Mouse (Mus musculus) limb, embryonic 13.5 days (tissue): ENCODE measurements at regions not wholly inside any gene's neighbourhood (a gene's known extent, or its start where the extent isn't known, plus 50 kb on each side); places are given as distances from the start of the nearest gene placed in this dataset.

Experiments used
- ATAC-seq: fragments of 200-750 bp; cut with Nextera tagmentation; 2 replicates; pipeline ENCODE4 v1.8.0; 2017; ENCODE audit warnings: low read depth, moderate number of reproducible peaks, moderate TSS enrichment; ENCODE audit not compliant: low FRiP score
- H3K27ac ChIP-seq: fragments of 300-500 bp; sonication (generic); 2 replicates; pipeline ENCODE4 v1.5.1; 2015; ENCODE audit warnings: inconsistent platforms, mild to moderate bottlenecking, moderate library complexity
- H3K27me3 ChIP-seq: fragments of 300-500 bp; sonication (generic); 2 replicates; pipeline ENCODE4 v1.6.1; 2015; ENCODE audit warnings: mild to moderate bottlenecking, inconsistent platforms
- H3K36me3 ChIP-seq: fragments of 300-500 bp; sonication (generic); 2 replicates; pipeline ENCODE4 v1.6.1; 2015; ENCODE audit warnings: inconsistent platforms, mild to moderate bottlenecking, moderate library complexity
- H3K4me1 ChIP-seq: fragments of 300-500 bp; sonication (generic); 2 replicates; pipeline ENCODE4 v1.6.1; 2015; ENCODE audit warnings: inconsistent platforms
- H3K4me2 ChIP-seq: fragments of 300-500 bp; sonication (generic); replicated peaks from 2 replicates; pipeline ENCODE4 v1.6.1; 2015; ENCODE audit warnings: inconsistent platforms, mild to moderate bottlenecking, moderate library complexity
- H3K4me3 ChIP-seq: fragments of 300-500 bp; sonication (generic); 2 replicates; pipeline ENCODE4 v1.5.1; 2015; ENCODE audit warnings: moderate library complexity, mild to moderate bottlenecking, inconsistent platforms
- H3K9ac ChIP-seq: fragments of 300-500 bp; sonication (generic); 2 replicates; pipeline ENCODE4 v1.6.1; 2015; ENCODE audit warnings: mild to moderate bottlenecking, inconsistent platforms
- H3K9me3 ChIP-seq: fragments of 300-500 bp; sonication (generic); 2 replicates; pipeline ENCODE4 v1.6.1; 2016; ENCODE audit warnings: inconsistent platforms
- WGBS: fragments of 180-500 bp; shearing (Covaris S2); methylation state at CpG from one replicate; pipeline ENCODE4 v1.1.7; 2015; 5-methylcytosine and 5-hydroxymethylcytosine counted together

GRCm38 (mm10) chr4:33552856-33553255, 242.7 kb downstream of the Rngtt start:
- no peak for ATAC-seq
- 42% methylated on average over 9 of the region's 9 CpGs for WGBS
- Histone ChIP-seq H3K9me3 (no peaks in the 10 kb centered on the region), H3K4me3 (no peak overlapping the region), H3K27ac (no peak overlapping the region), H3K27me3 (peaks cover 12% of the 10 kb centered on the region; the same call in 1 of the 2 replicates), H3K36me3 (no peaks in the 10 kb centered on the region), H3K9ac (no peak overlapping the region), H3K4me2 (peak overlapping the region; percentile 30), H3K4me1 (peaks cover 26% of the 10 kb centered on the region)

- Histone ChIP-seq H3K36me3 (no peaks in the 10 kb centered on the region), H3K9me3 (no peaks in the 10 kb centered on the region), H3K27me3 (peaks cover 12% of the 10 kb centered on the region; the same call in 1 of the 2 replicates), H3K4me2 (no peak overlapping the region), H3K9ac (no peak overlapping the region), H3K4me1 (peaks cover 26% of the 10 kb centered on the region), H3K4me3 (no peak overlapping the region), H3K27ac (no peak overlapping the region)
- WGBS = 36% methylated on average over 6 of the region's 6 CpGs
- ATAC-seq = no peak
These were observed 244.5 kb downstream of the Rngtt start for GRCm38 (mm10) chr4:33554606-33555005.

- peaks cover 12% of the 10 kb centered on the region; the same call in 1 of the 2 replicates for H3K27me3 ChIP-seq
- peak overlapping the region; percentile 31 for H3K4me2 ChIP-seq
- H3K4me3 ChIP-seq = no peak overlapping the region
- no peaks in the 10 kb centered on the region for H3K36me3 ChIP-seq
- H3K9ac ChIP-seq = no peak overlapping the region; the same call in 1 of the 2 replicates
- WGBS = 12% methylated on average over 14 of the region's 14 CpGs
- H3K27ac ChIP-seq = no peak overlapping the region
- H3K9me3 ChIP-seq = no peaks in the 10 kb centered on the region
- peaks cover 26% of the 10 kb centered on the region for H3K4me1 ChIP-seq
- no peak for ATAC-seq
These were observed 245.3 kb downstream of the Rngtt start for GRCm38 (mm10) chr4:33555231-33555933.

DNA sequence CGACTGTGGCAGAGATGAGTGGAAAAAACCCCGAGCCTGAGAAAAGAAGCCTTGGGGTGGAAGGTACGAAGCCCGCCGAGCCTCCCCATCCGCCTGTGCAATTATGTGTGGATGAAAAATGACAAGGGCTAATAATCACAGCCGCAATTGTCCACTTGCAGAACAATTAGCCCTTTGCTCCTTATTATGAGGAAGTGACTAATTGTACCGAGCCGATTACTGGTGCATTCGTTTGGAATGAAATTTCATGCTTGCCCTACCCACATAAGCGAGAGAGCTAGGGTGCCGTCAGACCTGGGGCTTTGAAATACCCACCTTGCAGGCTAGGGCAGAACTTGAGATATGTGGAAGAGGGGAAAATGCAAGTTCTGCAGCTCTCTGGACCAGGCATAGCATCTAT, 245.9 kb downstream of the Rngtt start:
- no peak for ATAC-seq
- Histone ChIP-seq H3K9me3 (no peaks in the 10 kb centered on the region), H3K36me3 (no peaks in the 10 kb centered on the region), H3K9ac (no peak overlapping the region), H3K4me2 (no peak overlapping the region), H3K27ac (no peak overlapping the region), H3K4me1 (peaks cover 26% of the 10 kb centered on the region), H3K27me3 (peaks cover 12% of the 10 kb centered on the region; the same call in 1 of the 2 replicates), H3K4me3 (no peak overlapping the region)
- WGBS = 34% methylated on average over 12 of the region's 12 CpGs

DNA sequence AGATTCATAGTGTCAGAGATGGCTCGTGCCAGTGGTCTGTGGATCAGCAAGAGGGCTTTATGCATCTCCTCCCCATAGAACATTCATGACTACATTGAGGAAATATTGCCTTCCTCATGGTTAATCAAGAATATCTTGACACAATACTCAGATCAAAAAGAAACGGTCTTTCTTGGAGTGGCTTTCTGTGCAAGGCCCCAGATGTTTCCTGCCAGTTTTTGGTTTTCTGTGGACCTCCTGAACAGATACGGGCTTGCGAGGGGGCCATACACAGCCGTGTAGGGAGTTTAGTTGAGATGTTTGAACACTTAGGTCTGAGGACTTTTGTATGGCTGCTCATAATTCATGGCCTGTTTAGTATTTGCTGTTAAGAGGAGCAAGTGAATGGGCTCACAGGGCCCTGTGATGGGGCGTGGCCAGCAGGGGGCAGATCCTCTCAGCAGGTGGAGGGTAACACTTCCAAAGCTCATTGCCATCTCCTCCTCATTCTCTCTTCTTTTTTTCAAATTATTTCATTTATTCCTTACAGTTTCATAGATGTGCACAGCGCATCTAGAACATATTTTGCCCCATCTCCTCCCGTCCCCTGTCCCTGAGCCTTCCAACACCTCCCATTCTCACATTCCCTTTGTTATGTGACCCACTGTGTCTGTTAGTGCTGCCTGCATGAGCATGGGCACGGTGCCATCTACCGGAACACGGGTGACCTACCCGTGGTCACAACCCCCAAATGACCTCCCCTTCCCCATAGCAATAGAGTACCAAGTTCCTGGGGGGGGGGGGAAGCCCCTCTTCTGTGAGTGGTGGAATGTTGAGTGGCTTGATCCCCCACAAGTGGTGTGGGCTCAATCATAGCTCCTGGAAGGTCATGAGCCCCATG, 246.8 kb downstream of the Rngtt start:
- no peak for ATAC-seq
- 75% methylated on average over 12 of the region's 12 CpGs for WGBS
- no peak overlapping the region for H3K9ac ChIP-seq
- H3K27ac ChIP-seq = no peak overlapping the region
- H3K9me3 ChIP-seq = no peaks in the 10 kb centered on the region
- H3K4me2 ChIP-seq = no peak overlapping the region
- H3K27me3 ChIP-seq = peaks cover 12% of the 10 kb centered on the region; the same call in 1 of the 2 replicates
- no peak overlapping the region for H3K4me3 ChIP-seq
- H3K4me1 ChIP-seq = peaks cover 26% of the 10 kb centered on the region
- no peaks in the 10 kb centered on the region for H3K36me3 ChIP-seq

GRCm38 (mm10) chr4:33570274-33570673, 260.2 kb downstream of the Rngtt start:
- Histone ChIP-seq H3K27me3 (no peaks in the 10 kb centered on the region), H3K4me2 (no peak overlapping the region), H3K4me3 (no peak overlapping the region), H3K9ac (no peak overlapping the region), H3K36me3 (no peaks in the 10 kb centered on the region), H3K4me1 (no peaks in the 10 kb centered on the region), H3K27ac (no peak overlapping the region), H3K9me3 (0 out of 2 replicates have a peak, but pooled peaks cover 3% of the 10 kb centered on the region)
- ATAC-seq = no peak
- WGBS = 85% methylated on average over 5 of the region's 5 CpGs

GRCm38 (mm10) chr4:33571351-33571750, 261.2 kb downstream of the Rngtt start:
- no peak overlapping the region for H3K27ac ChIP-seq
- 0 out of 2 replicates have a peak, but pooled peaks cover 3% of the 10 kb centered on the region for H3K9me3 ChIP-seq
- H3K9ac ChIP-seq = no peak overlapping the region
- no peak overlapping the region for H3K4me2 ChIP-seq
- no peaks in the 10 kb centered on the region for H3K4me1 ChIP-seq
- H3K27me3 ChIP-seq = no peaks in the 10 kb centered on the region
- 39% methylated on average over 6 of the region's 6 CpGs for WGBS
- H3K36me3 ChIP-seq = no peaks in the 10 kb centered on the region
- ATAC-seq = no peak
- H3K4me3 ChIP-seq = no peak overlapping the region

DNA sequence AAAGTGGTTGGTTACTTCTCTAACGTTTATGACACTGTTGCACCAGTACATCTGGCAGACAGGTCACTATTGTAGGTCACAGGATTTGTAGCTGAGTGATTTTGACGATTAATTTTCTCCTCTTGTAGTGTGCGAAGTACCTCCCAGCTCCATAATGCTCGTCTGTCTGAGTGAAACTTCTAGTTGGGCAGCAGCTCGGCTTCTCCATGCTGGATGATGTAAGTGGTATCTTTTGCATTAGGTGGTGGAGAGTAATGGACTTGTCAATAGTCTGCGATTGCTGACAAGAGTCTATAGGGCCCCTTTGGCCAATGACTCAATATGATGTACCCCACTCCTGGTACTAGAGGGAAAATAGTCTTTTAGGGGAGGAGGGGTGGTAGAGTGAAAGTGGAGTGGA, 267.5 kb downstream of the Rngtt start:
- H3K27ac ChIP-seq = no peak overlapping the region
- H3K9me3 ChIP-seq = peaks cover 10% of the 10 kb centered on the region; the same call in 1 of the 2 replicates
- WGBS = 87% methylated on average over 6 of the region's 6 CpGs

GRCm38 (mm10) chr4:33580491-33580890, 270.4 kb downstream of the Rngtt start:
- 88% methylated on average over 8 of the region's 8 CpGs for WGBS
- ATAC-seq = no peak
- Histone ChIP-seq H3K4me3 (no peak overlapping the region), H3K27ac (no peak overlapping the region), H3K9me3 (peaks cover 8% of the 10 kb centered on the region; the same call in 1 of the 2 replicates), H3K36me3 (no peaks in the 10 kb centered on the region), H3K4me2 (no peak overlapping the region), H3K9ac (no peak overlapping the region), H3K4me1 (0 out of 2 replicates have a peak, but pooled peaks cover 3% of the 10 kb centered on the region), H3K27me3 (no peaks in the 10 kb centered on the region)

More for the DNA sequence above, 267.5 kb downstream of the Rngtt start:
- no peak for ATAC-seq
- H3K36me3 ChIP-seq = no peaks in the 10 kb centered on the region
- no peaks in the 10 kb centered on the region for H3K27me3 ChIP-seq
- no peak overlapping the region for H3K9ac ChIP-seq
- H3K4me1 ChIP-seq = 0 out of 2 replicates have a peak, but pooled peaks cover 3% of the 10 kb centered on the region
- H3K4me2 ChIP-seq = no peak overlapping the region
- H3K4me3 ChIP-seq = no peak overlapping the region

DNA sequence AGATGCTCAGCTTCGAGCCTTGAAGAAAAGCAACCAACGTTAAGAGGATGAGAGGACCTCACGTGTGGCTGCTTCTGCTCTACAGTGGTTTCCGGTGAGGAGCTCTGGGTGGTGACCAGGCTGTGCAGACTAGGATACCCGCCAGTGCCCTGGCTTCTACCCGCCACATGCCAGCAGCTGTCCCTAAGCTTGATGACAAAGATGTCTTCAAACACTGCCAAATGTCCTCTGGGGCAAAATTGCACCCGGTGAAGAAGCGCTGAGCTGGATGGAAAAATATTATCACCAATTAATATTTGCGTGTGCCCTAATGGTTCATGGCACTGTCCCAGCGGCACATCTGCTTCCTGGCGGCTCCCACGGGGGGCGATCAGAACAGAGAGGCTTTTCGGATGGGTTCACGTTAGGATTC, 271.1 kb downstream of the Rngtt start:
- no peaks in the 10 kb centered on the region for H3K27me3 ChIP-seq
- no peak overlapping the region for H3K4me3 ChIP-seq
- no peak overlapping the region for H3K27ac ChIP-seq
- H3K4me1 ChIP-seq = peaks cover 6% of the 10 kb centered on the region
- H3K4me2 ChIP-seq = no peak overlapping the region
- H3K36me3 ChIP-seq = no peaks in the 10 kb centered on the region
- ATAC-seq = no peak
- peaks cover 8% of the 10 kb centered on the region; the same call in 1 of the 2 replicates for H3K9me3 ChIP-seq
- no peak overlapping the region for H3K9ac ChIP-seq
- 83% methylated on average over 15 of the region's 15 CpGs for WGBS

GRCm38 (mm10) chr4:33581766-33582525, 271.8 kb downstream of the Rngtt start:
- H3K4me2 ChIP-seq = no peak overlapping the region
- no peak overlapping the region for H3K4me3 ChIP-seq
- peaks cover 14% of the 10 kb centered on the region for H3K4me1 ChIP-seq
- H3K27me3 ChIP-seq = no peaks in the 10 kb centered on the region
- peaks cover 8% of the 10 kb centered on the region; the same call in 1 of the 2 replicates for H3K9me3 ChIP-seq
- ATAC-seq = no peak
- H3K9ac ChIP-seq = no peak overlapping the region
- 72% methylated on average over 17 of the region's 17 CpGs for WGBS
- H3K27ac ChIP-seq = no peak overlapping the region
- H3K36me3 ChIP-seq = no peaks in the 10 kb centered on the region
